Mouse (Mus musculus): ENCODE results near the gene Matk.

DNA sequence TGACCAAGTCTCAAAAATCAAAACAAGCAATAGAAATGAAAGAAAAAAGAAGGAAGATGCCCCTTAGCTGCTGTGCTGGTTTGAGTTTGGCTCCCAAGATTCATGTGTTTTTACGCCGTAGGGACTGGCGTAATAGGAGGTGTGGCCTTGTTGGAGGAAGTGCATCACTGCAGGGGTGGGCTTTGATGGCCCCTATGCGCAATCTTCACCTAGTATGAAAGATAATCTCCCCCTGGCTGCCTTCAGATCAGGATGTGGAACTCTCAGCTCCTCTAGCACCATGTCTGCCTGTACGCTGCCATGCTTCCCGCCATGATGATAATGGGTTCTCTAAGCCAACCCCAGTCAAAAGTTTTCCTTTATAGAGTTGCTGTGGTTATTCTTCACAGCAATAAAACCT is 36.5 kb upstream of the Matk start:
- TF ChIP-seq GATA1 (IDR thresholded peaks at IDR 0.05; ENCODE audit: borderline replicate concordance, low read length) (no peak), CTCF (IDR thresholded peaks at IDR 0.05; ENCODE audit: low read depth, low read length) (no peak), TAL1 (conservative IDR thresholded peaks at IDR 0.05; ENCODE audit: low read depth, low read length) (no peak), GATA2 (IDR thresholded peaks at IDR 0.05; ENCODE audit: borderline replicate concordance, low read depth, low read length) (no peak), POLR2AphosphoS5 (IDR thresholded peaks at IDR 0.05; ENCODE audit: insufficient replicate concordance, low read depth, low read length) (no peak)
